ENCODE assay signal across 20 mouse cellular contexts in genomic region chr5:121526961-121527360, GRCm38 (mm10). TPM values are rescaled to one million over a fixed set of nuclear protein-coding genes. Genes with fewer than 3 reads are reported as not detected.
DNase-seq lines count a peak whose midpoint lies in the region; ATAC-seq and TF ChIP-seq lines count a peak whose summit lies in the region.
"Had no signal": no experiment of that assay in that cellular context is flagged by ENCODE, and none has a peak within 500 bp of the region (broad histone marks: within the 10 kb centered on the region; RNA-seq: fewer than 3 reads in every experiment).

No protein-coding gene starts in this region.

- 46% methylated on average over 8 of the region's 8 CpGs for WGBS in lung, embryonic 14.5 days

- no peak for TF ChIP-seq CTCF in lung, embryonic 14.5 days (IDR thresholded peaks at IDR 0.05; ENCODE audit: low read depth)

- no peaks in the 10 kb centered on the region for H3K27me3 ChIP-seq in lung, embryonic 14.5 days (ENCODE audit: insufficient read depth, low read length)
- H3K27me3 ChIP-seq: hindbrain, embryonic 12.5 days; liver, embryonic 12.5 days; megakaryocyte, embryonic 14.5 days had no signal

- H3K9me3 ChIP-seq in lung, embryonic 14.5 days (ENCODE audit: low read depth, low read length), result no peaks in the 10 kb centered on the region
- H3K9me3 ChIP-seq: hindbrain, embryonic 12.5 days; liver, embryonic 12.5 days; megakaryocyte, embryonic 14.5 days had no signal

- peaks cover 83% of the 10 kb centered on the region for H3K36me3 ChIP-seq in lung, embryonic 14.5 days (ENCODE audit: insufficient read depth)

- no peak overlapping the region for H3K4me3 ChIP-seq in lung, embryonic 14.5 days (ENCODE audit: low read depth, low read length)
- H3K4me3 ChIP-seq: erythroblast, embryonic 14.5 days; hindbrain, embryonic 12.5 days; liver, embryonic 12.5 days; megakaryocyte, embryonic 14.5 days had no signal

- H3K4me1 ChIP-seq in lung, embryonic 14.5 days (ENCODE audit: insufficient read depth), result no peaks in the 10 kb centered on the region
- H3K4me1 ChIP-seq: hindbrain, embryonic 12.5 days; liver, embryonic 12.5 days had no signal

- peak; percentile 70 for ATAC-seq in lung, embryonic 14.5 days (ENCODE audit: insufficient read depth)
- ATAC-seq in cerebellum, adult (ENCODE audit: insufficient number of reproducible peaks, low FRiP score, low TSS enrichment), result no peak
- ATAC-seq: forebrain, postnatal 0 days; intestine, embryonic 16.5 days; liver, embryonic 12.5 days had no signal

- no peak overlapping the region for H3K9ac ChIP-seq in lung, embryonic 14.5 days
- H3K9ac ChIP-seq: forebrain, postnatal 0 days; hindbrain, embryonic 12.5 days; liver, embryonic 12.5 days had no signal

- no peak overlapping the region for H3K27ac ChIP-seq in lung, embryonic 14.5 days (ENCODE audit: low read depth)
- H3K27ac ChIP-seq: hindbrain, embryonic 12.5 days; liver, embryonic 12.5 days had no signal

- H3K4me2 ChIP-seq in lung, embryonic 14.5 days, result no peak overlapping the region
- H3K4me2 ChIP-seq: hindbrain, embryonic 12.5 days; liver, embryonic 12.5 days had no signal

- peak; percentile 27 for DNase-seq in embryo, embryonic 10 days (ENCODE audit: low spot score)
- no peak for DNase-seq in embryo, embryonic 10.5 days (ENCODE audit: low spot score)
- DNase-seq in lung, embryonic 14.5 days, result peak; percentile 60
- no peak for DNase-seq in lung, postnatal 14 days
- peak; percentile 36 for DNase-seq in adrenal gland, adult 8-10 months
- DNase-seq in lung, postnatal 10 days, result peak; percentile 32
- DNase-seq in left cerebral cortex, adult 18-20 months (ENCODE audit: low spot score in 2 of 2), result no peak
- DNase-seq: cerebellum, adult 11-12 months; forebrain, postnatal 0 days; gastrocnemius, postnatal 14 days; kidney, postnatal 10 days; layer of hippocampus, adult 9-11 months had no signal

RNA-seq across cellular contexts. Expression of gene Adam1a, which starts 18.3 kb away (rescaled TPM):
- 1.6 and 1.7 TPM in 2 replicates for polyA plus RNA-seq in lung, embryonic 14.5 days (2014; fragmentation: Nextera tagmentation; extraction: Ambion mirVana)
- 10 to 100 TPM in 2 of 4 experiments, 1 to 10 TPM in 2; 4.6 to 15.8 (median 9.0) TPM for total RNA-seq in adrenal gland, adult 8-10 months (2022)
- total RNA-seq in left cerebral cortex, adult 18-20 months (2021), result 10 to 100 TPM; 11.6 to 11.8 TPM

RNA-seq across cellular contexts. Expression of gene Gm42878, which starts 18.3 kb away (rescaled TPM):
- polyA plus RNA-seq in lung, embryonic 14.5 days (2014; fragmentation: Nextera tagmentation; extraction: Ambion mirVana), result not detected in 2 replicates
- not detected for total RNA-seq in adrenal gland, adult 8-10 months (2022)
- not detected for total RNA-seq in left cerebral cortex, adult 18-20 months (2021)
- total RNA-seq: gastrocnemius, postnatal 14 days; left cerebral cortex, postnatal 36 days had no signal
- polyA plus RNA-seq: erythroblast, embryonic 14.5 days; forebrain, postnatal 0 days; hindbrain, embryonic 12.5 days; intestine, embryonic 16.5 days; liver, embryonic 12.5 days; thymus, postnatal 0 days had no signal

RNA-seq across cellular contexts. Expression of gene Mapkapk5, which starts 18.7 kb away (rescaled TPM):
- 55.1 and 57.5 TPM in 2 replicates for polyA plus RNA-seq in lung, embryonic 14.5 days (2014; fragmentation: Nextera tagmentation; extraction: Ambion mirVana)
- total RNA-seq in adrenal gland, adult 8-10 months (2022), result 10 to 100 TPM; 59.5 to 85.2 (median 79.4) TPM
- 10 to 100 TPM; 64.6 to 71.1 TPM for total RNA-seq in left cerebral cortex, adult 18-20 months (2021)

RNA-seq across cellular contexts. Expression of gene Adam1b, which starts 23.7 kb away (rescaled TPM):
- polyA plus RNA-seq in lung, embryonic 14.5 days (2014; fragmentation: Nextera tagmentation; extraction: Ambion mirVana), result 0.11 TPM in 1 of 2 replicates, not detected in the other
- total RNA-seq in adrenal gland, adult 8-10 months (2022), result under 1 TPM in 2 of 4 experiments, not detected in 2; 0.12 to 0.16 TPM
- under 1 TPM in 1 of 2 experiments, not detected in 1; 0.16 TPM for total RNA-seq in left cerebral cortex, adult 18-20 months (2021)
- total RNA-seq: forebrain, postnatal 0 days; gastrocnemius, postnatal 14 days had no signal
- polyA plus RNA-seq: erythroblast, embryonic 14.5 days; forebrain, postnatal 0 days; hindbrain, embryonic 12.5 days; intestine, embryonic 16.5 days; liver, embryonic 12.5 days had no signal

Comparison
In these comparisons a context has a peak if more than half of its experiments do, and no peak if none do; other contexts are left out.
1. DNase-seq: peak in embryo, embryonic 10 days (single experiment), lung, embryonic 14.5 days (single experiment), adrenal gland, adult 8-10 months (single experiment) and lung, postnatal 10 days (single experiment); none in embryo, embryonic 10.5 days (single experiment), lung, postnatal 14 days (single experiment) and left cerebral cortex, adult 18-20 months (0 of 2).